Mouse (Mus musculus) heart, postnatal 14 days (tissue): ENCODE results near the gene Olfr1380. TPM values are rescaled to one million over a fixed set of nuclear protein-coding genes. Genes with fewer than 3 reads are reported as not detected.

Experiments used
- total RNA-seq, 2 experiments: library from RNA; stranded (reverse); gene quantifications; 2 replicates each; pipeline ENCODE4 v1.2.3; 2021

Olfr1380 gene
- total RNA-seq, 2 experiments from 2014 or later: not detected

Other genes starting within 250 kb of the Olfr1380 start
- not detected for gene Olfr1391, start 234.1 kb upstream of the Olfr1380 start, total RNA-seq
- not detected for gene Olfr1390, start 221.7 kb upstream of the Olfr1380 start, total RNA-seq
- gene Olfr1389, start 133.8 kb upstream of the Olfr1380 start, total RNA-seq: not detected
- gene Olfr1388, start 120.3 kb upstream of the Olfr1380 start, total RNA-seq: under 1 TPM in 1 of 2 experiments, not detected in 1; 0.07 TPM
- under 1 TPM in 1 of 2 experiments, not detected in 1; 0.05 TPM for gene Olfr1387, start 101.5 kb upstream of the Olfr1380 start, total RNA-seq
- not detected for gene Olfr1386, start 91.8 kb upstream of the Olfr1380 start, total RNA-seq
- not detected for gene Olfr1385, start 67.8 kb upstream of the Olfr1380 start, total RNA-seq
- gene Olfr1384, start 50.2 kb upstream of the Olfr1380 start, total RNA-seq: under 1 TPM; 0.22 to 0.26 TPM
- gene Olfr1383, start 37.2 kb upstream of the Olfr1380 start, total RNA-seq: under 1 TPM; 0.41 to 0.63 TPM
- gene Olfr1382, start 28.6 kb upstream of the Olfr1380 start, total RNA-seq: not detected
- not detected for gene Olfr1381, start 13.4 kb upstream of the Olfr1380 start, total RNA-seq
- gene Flt4, start 52.4 kb downstream of the Olfr1380 start, total RNA-seq: 10 to 100 TPM; 11.1 to 11.6 TPM
- 10 to 100 TPM in 1 of 2 experiments, not detected in 1; 58.2 TPM for gene Scgb3a1, start 106.7 kb downstream of the Olfr1380 start, total RNA-seq
- 10 to 100 TPM; 33.1 to 39.6 TPM for gene Cnot6, start 155.8 kb downstream of the Olfr1380 start, total RNA-seq
- 10 to 100 TPM; 15.8 to 17.5 TPM for gene Gfpt2, start 237.3 kb downstream of the Olfr1380 start, total RNA-seq